Mouse (Mus musculus) testis, adult 2 months (tissue): ENCODE data around the gene Ist1.

ENCODE experiments used
- CTCF ChIP-seq: fragments of 200-500 bp; IDR thresholded peaks from 2 replicates; pipeline ENCODE4 v1.5.1; 2012; ENCODE audit warnings: low read depth, mild to moderate bottlenecking, inconsistent platforms, low read length, moderate library complexity; ENCODE audit not compliant: control insufficient read depth, insufficient read depth, insufficient replicate concordance
- POLR2A ChIP-seq: fragments of 200-500 bp; IDR thresholded peaks from 2 replicates; pipeline ENCODE4 v1.6.1; 2012; ENCODE audit warnings: low read depth, mild to moderate bottlenecking, inconsistent platforms, low read length, moderate library complexity; ENCODE audit not compliant: control insufficient read depth

DNA sequence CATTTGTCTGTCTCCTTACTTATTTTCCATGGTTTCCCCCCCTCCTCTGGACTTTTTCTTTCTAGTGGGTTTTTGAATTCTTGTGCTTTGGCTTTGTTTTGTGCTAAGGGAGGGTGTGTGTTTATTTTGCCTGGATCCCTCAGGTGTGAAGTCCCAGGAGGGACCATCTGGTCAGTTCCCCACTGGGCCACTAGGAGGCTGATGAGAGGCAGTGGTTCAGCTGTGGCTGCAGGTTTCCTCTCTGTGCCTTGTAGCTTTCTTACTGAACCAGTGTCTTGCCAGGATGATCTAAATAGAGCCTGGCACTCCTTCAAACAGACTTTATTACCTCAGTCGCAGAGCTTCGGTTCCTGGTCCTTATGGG is 13.8 kb upstream of the Ist1 start:
- TF ChIP-seq CTCF (peak; percentile 71; the same call in 1 of the 2 replicates), POLR2A (no peak)
